Mouse (Mus musculus): ENCODE results near the gene Bcl11a.

GRCm38 (mm10) chr11:24083076-24083405 lies 5.2 kb downstream of the Bcl11a start:
- TF ChIP-seq HCFC1 (IDR thresholded peaks at IDR 0.05; ENCODE audit: borderline replicate concordance, insufficient read depth, low read length) (no peak), MAFK (IDR thresholded peaks at IDR 0.05; ENCODE audit: insufficient read depth, low read depth, low read length) (no peak)

Data from ES-E14 (cell line).